Mouse (Mus musculus) monocyte, adult 2 months (primary cell): ENCODE measurements around the gene Gstt2.

Experiments used
- DNase-seq, 2 experiments: peaks; one replicate each; pipeline ENCODE4 v3.0.0; 2022; ENCODE audit warnings: low spot score in 2 of 2, low read depth in 1 of 2

Gene Gstt2

DNA sequence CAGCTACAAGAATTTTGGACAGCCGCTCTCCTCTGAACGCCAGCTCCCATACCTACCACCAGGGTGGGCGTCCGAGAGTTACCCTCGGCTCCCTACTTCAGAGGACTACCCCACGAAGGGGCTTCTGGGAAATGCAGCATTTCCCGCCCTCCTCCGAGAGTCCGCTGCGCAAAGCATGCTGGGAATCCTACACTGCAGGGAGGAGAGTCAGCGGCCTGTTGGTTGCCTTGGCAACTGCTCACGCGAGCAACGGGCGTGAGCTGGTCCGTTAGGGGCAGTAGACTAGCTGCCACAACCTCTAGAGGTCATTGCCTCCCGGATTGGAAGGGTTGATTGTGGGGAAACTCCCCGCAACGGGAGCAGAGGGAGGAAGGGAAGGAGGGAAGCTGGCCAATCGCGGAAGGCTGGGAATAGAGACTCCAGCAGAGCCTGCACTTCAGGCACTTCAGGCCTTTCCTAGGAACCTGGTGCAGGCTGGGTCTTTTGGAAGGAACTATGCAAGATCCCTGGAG lies at the start of gene Gstt2:
Gene Gstt2 (minus strand): TSS at position 177 of the 512 bp plus-strand sequence.
- DNase-seq = peak; percentile 62 to 63

DNA sequence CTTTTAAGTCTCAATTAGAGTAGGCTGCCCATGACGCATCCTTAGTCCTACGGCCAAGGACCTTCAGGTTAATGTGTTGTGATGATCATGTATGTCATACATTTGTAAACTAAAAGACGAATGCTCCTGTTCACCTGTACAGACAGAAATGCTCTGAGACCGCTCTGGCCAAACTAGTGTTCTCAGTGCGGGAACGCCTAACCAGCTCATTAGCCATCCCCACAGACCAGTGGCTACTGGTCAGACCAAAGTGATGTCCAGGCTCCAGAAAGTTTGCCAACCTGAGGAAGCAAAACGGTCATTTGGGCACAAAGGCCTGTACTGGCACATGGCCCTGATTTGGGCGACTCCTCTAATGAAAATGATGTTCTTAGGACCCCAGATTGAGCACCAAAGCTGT lies 47.5 kb upstream of the Gstt2 start:
- no peak for DNase-seq

- no peak for DNase-seq
Observed at GRCm38 (mm10) chr10:75883232-75883552, 46.0 kb upstream of the Gstt2 start.

- no peak for DNase-seq
Observed at GRCm38 (mm10) chr10:75882433-75883231, 45.4 kb upstream of the Gstt2 start.

GRCm38 (mm10) chr10:75881578-75882432 lies 44.6 kb upstream of the Gstt2 start:
- no peak for DNase-seq

DNA sequence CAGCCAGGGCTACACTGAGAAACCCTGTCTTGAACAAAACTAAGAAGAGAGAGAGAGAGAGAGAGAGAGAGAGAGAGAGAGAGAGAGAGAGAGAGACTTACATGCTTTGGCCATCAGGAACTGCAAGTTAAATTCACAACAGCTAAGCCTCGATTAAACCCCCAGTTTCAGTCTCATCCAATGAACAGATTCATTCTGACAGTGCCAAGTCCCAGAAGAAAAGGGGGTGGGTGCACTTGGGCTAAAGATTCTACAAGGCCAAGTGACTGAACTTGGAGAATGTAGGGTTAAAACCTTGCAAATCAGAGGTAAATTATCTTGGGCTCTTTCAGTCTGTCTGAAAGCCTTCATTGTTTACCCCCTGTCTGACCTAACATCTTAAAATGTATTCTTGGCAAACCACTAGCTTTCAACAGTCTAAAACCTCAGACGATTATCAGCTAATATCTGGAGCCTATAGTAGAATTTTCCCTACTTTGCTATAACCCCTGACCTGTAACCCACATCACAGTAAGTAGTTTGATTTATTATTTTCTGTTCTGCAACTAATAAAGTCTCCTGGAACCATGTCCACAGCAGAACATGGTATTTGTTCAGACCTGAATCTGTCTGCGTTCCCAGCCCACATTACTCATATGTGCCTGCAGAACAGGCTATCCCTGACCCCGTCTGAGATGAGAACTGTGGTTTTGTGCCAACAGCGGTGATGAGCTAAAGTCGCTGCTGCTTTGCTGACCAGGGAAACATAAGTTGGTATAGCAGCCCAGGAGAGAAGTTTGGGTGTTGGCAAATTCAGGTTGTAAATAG lies 43.8 kb upstream of the Gstt2 start:
- DNase-seq = no peak

DNA sequence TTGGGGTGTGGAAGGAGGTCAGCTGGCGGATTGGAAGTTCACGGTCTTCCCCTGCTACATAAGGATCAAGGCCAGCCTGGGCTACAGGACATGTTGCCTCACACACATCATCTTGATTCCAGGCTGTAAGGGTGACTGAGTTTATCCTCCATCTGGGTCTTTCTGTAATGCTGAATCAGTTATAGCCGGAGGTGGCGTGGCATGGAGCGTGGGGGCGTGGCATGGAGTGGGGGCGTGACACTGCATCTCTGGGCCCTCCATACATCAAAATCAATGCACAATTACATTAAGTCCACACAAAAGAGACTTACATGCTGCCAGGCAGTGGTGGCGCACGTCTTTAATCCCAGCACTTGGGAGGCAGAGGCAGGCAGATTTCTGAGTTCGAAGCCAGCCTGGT lies 43.1 kb upstream of the Gstt2 start:
- no peak for DNase-seq

DNA sequence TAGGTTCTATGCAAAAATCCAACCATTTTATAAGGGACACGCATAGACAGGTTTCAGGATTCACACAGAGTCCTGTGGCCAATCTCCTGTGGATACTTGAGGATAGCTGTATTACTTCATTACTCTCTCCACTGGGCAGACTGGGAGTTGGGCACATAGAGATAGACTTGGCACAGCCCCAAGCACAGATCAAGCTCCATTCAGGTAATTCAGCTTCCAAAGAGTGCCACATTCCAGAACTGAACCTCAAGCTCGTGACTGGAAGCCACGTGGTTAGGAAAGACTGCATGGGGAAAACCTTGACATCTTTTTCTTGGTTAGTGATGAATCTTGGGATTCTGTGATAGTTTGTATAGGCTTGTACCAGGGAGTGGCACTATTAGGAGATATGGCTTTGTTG lies 41.6 kb upstream of the Gstt2 start:
- DNase-seq = no peak

DNA sequence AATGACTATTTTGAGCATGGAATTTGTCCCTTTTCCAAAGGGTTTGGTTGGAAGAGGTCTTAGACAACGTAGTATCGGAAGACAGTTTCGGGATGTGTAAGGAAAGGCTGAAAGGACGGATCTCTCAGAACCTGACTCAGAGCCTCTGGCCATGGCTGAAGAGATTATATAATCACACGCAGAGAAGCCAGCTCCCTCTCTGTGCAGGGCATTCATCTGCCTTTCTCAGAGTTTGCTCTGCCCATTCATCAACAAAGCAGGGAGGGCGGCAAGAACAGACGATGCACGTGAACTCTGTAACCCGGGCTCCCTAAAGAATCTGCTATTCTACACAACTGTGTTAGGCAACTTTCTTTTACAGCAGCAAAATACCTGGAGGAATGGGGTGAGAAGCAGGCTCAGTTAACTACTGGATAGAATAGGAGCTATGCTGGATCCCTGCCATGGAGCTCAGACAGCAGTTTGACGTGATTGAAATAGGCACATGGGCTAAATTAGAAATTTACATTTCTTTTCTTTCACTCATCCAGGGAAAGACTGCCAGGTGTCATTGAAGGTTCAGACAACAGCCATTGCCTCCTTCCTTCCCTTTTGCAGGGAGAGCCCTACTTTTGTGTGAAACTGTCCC lies 36.4 kb upstream of the Gstt2 start:
- DNase-seq = no peak

GRCm38 (mm10) chr10:75872915-75873542 lies 35.8 kb upstream of the Gstt2 start:
- no peak for DNase-seq

DNA sequence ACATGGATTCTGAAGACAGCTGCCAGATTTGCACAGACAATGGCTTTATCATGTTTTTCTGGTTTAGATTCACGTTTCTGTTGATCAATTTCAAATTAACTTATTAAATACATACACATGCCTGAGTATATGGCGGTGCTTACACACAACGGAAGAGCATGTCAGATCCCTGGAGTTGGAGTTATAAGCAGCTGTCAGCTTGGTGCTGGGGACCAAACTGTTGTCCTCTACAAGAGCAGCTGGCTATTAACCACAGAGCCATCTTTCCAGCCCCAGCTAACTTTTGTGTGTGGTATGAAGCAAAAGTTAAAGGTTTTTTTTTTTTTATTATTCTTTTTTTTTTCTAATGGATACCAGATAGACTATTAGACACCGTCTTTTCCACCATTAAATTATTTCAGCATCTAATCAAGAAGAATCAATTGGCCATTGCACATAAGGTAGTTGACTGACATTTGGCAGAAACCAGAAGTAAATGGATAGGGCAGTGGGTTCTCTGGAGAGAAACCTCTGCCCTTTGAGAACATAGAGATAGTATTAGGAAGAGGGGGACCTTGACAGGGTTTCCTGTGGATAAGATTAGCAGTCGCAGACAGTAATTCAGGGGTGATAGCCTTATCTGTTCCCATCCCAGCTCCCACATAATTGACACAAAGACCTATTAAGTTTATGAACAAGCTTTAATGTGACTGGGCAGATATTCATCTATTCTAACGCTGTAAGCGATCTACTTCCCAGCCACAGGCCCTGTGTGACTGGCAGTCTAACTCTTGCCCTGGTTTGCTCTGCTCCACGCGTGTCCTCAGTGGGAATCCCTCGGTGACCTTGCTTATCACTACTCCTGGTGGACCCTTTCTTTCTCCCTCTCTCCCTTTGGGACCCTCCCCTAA lies 35.0 kb upstream of the Gstt2 start:
- no peak for DNase-seq

GRCm38 (mm10) chr10:75861587-75861986 lies 24.4 kb upstream of the Gstt2 start:
- DNase-seq = no peak

DNA sequence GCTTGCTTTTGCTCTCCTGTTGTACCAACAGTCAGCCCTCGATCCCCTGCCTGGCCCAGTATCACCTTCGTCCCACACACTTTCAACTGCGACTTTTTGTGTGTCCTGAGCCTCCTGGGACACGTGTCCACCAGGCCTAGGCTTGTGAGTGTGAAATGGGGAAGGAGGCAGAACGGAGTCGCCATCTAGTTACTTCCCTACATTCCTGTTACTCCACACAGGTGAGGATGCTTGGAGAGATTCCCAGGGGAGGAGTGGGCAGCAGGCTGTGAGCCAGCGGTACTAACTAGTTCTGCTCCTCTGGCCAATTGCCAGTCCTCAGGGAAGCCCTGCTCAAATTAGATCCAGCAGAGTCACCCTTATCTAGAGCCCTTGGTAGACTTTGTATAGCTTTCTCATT lies 23.5 kb upstream of the Gstt2 start:
- no peak for DNase-seq

- peak; percentile 33 to 80 for DNase-seq
Observed at GRCm38 (mm10) chr10:75859786-75860470, 22.7 kb upstream of the Gstt2 start, which contains the start of gene Mif. Mif (minus strand) TSS chr10:75860240.

GRCm38 (mm10) chr10:75859107-75859746 lies 22.0 kb upstream of the Gstt2 start:
- no peak for DNase-seq

GRCm38 (mm10) chr10:75857598-75857997 lies 20.4 kb upstream of the Gstt2 start:
- DNase-seq = no peak

DNA sequence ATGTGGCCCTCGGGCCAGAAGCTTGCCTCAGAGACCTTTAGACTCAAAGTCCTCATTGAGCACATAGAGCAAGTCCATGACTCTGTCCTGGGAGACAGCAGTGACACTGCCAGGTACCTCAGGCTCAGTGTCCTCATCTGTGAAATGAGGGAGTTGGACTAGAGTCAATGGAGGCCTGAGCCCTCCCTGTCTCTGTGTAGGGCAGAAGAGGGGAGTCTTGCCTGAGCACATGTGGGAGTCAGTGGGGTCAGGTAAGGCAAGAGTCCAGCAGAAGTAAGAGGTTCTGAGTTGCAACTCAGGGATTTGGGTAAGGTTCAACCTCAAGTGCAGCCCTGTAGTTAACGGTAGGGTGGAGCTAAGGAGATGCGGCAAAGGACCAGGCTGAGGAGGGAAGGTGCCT lies 19.8 kb upstream of the Gstt2 start:
- no peak for DNase-seq

DNA sequence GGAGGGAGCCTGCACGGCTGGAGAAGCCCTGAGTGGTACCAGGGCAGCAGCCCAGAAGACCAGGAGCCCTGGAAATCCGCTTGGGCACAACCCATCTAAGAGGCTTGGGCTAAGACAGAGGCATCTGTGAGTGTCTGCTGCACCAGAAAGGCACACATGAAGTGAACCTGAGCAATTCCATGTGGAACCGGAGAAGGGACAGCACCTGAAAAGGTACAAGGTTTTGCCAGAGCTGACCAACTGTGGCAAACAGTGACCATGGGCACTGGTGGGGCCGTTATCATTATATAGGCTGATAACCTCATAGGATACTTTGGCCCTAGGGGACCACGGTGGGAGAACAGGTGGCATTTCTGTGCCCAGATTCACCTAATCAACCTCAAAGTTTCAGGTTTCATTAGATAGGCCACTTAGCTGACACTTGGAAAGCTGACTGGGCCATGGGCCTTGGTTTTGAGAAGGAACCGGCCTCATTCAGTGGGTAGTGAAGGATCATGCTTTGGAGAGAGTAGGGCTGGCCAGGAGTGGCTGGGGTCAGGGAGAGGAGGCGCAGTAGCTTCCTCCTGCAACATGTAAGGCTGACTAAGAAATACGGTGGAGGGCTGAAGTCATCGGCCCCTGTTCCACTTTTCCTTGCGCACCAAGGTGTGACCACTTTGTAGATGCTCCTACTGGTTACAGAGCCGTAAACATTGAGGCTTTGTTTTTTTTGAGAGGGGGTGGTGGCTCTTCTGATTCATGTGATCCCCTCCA lies 19.1 kb upstream of the Gstt2 start:
- DNase-seq = no peak
